Mouse (Mus musculus) macrophage (primary cell): ENCODE measurements around the gene Rbm6. TPM values are rescaled to one million over a fixed set of nuclear protein-coding genes. Genes with fewer than 3 reads are reported as not detected.

ENCODE experiments used
- H3K27ac ChIP-seq: fragments of 350-480 bp; formaldehyde crosslinking; 2 replicates; pipeline ENCODE4 v1.9.0; 2021
- H3K36me3 ChIP-seq: fragments of 350-480 bp; formaldehyde crosslinking; 2 replicates; pipeline ENCODE4 v1.9.0; 2021; ENCODE audit errors: inconsistent target
- H3K4me3 ChIP-seq: fragments of 350-480 bp; formaldehyde crosslinking; 2 replicates; pipeline ENCODE4 v1.9.0; 2021; ENCODE audit errors: inconsistent target
- H3K79me2 ChIP-seq: fragments of 350-480 bp; formaldehyde crosslinking; 2 replicates; pipeline ENCODE4 v1.9.0; 2021; ENCODE audit errors: inconsistent target
- WGBS: methylation state at CpG from one replicate; pipeline ENCODE4 v1.1.7; 2026; ENCODE audit warnings: inconsistent platforms; ENCODE audit not compliant: missing documents; 5-methylcytosine and 5-hydroxymethylcytosine counted together
- polyA plus RNA-seq: library from polyadenylated mRNA; stranded (reverse); fragments of 250-400 nt; gene quantifications from 3 replicates; pipeline ENCODE4 v1.2.4, GENCODE M21; 2018; ENCODE audit warnings: inconsistent platforms

The Rbm6 gene
- polyA plus RNA-seq, 1 experiment from 2014 or later = 90.8 TPM

GRCm38 (mm10) chr9:107838869-107839268 is 34.2 kb downstream of the Rbm6 start:
- WGBS = 100% methylated on average over 1 of the region's 1 CpGs
- Histone ChIP-seq H3K27ac (no peak overlapping the region), H3K4me3 (no peak overlapping the region), H3K79me2 (no peaks in the 10 kb centered on the region), H3K36me3 (peaks cover 11% of the 10 kb centered on the region; the same call in 1 of the 2 replicates)

GRCm38 (mm10) chr9:107833826-107834225 is 39.2 kb downstream of the Rbm6 start:
- Histone ChIP-seq H3K4me3 (no peak overlapping the region), H3K36me3 (peaks cover 16% of the 10 kb centered on the region; the same call in 1 of the 2 replicates)
- WGBS = 32% methylated on average over 3 of the region's 3 CpGs

GRCm38 (mm10) chr9:107831765-107832164 is 41.3 kb downstream of the Rbm6 start:
- Histone ChIP-seq H3K36me3 (peaks cover 21% of the 10 kb centered on the region), H3K79me2 (no peaks in the 10 kb centered on the region), H3K4me3 (no peak overlapping the region), H3K27ac (no peak overlapping the region)

More at GRCm38 (mm10) chr9:107833826-107834225, 39.2 kb downstream of the Rbm6 start:
- Histone ChIP-seq H3K79me2 (no peaks in the 10 kb centered on the region), H3K27ac (no peak overlapping the region)

GRCm38 (mm10) chr9:107812132-107812531 is 60.9 kb downstream of the Rbm6 start:
- Histone ChIP-seq H3K4me3 (no peak overlapping the region), H3K79me2 (no peaks in the 10 kb centered on the region), H3K27ac (no peak overlapping the region), H3K36me3 (0 out of 2 replicates have a peak, but pooled peaks cover 13% of the 10 kb centered on the region)
- no CpG with 5 or more reads among the region's 1 CpGs for WGBS

GRCm38 (mm10) chr9:107810985-107811384 is 62.1 kb downstream of the Rbm6 start:
- Histone ChIP-seq H3K4me3 (no peak overlapping the region), H3K27ac (no peak overlapping the region), H3K79me2 (no peaks in the 10 kb centered on the region), H3K36me3 (0 out of 2 replicates have a peak, but pooled peaks cover 13% of the 10 kb centered on the region)
- 100% methylated on average over 2 of the region's 2 CpGs for WGBS

GRCm38 (mm10) chr9:107791714-107792113 is 81.3 kb downstream of the Rbm6 start:
- WGBS = 85% methylated on average over 6 of the region's 6 CpGs
- Histone ChIP-seq H3K27ac (no peak overlapping the region), H3K4me3 (no peak overlapping the region), H3K79me2 (no peaks in the 10 kb centered on the region), H3K36me3 (peaks cover 51% of the 10 kb centered on the region; the same call in 1 of the 2 replicates)

GRCm38 (mm10) chr9:107782536-107783203 is 90.4 kb downstream of the Rbm6 start:
- WGBS = 71% methylated on average over 11 of the region's 11 CpGs
- H3K36me3 ChIP-seq = peaks cover 68% of the 10 kb centered on the region

GRCm38 (mm10) chr9:107776809-107777208 is 96.2 kb downstream of the Rbm6 start:
- peaks cover 69% of the 10 kb centered on the region for H3K36me3 ChIP-seq
- no peak overlapping the region for H3K27ac ChIP-seq
- no peak overlapping the region for H3K4me3 ChIP-seq
- no peaks in the 10 kb centered on the region for H3K79me2 ChIP-seq

More at GRCm38 (mm10) chr9:107782536-107783203, 90.4 kb downstream of the Rbm6 start:
- Histone ChIP-seq H3K27ac (no peak overlapping the region), H3K79me2 (no peaks in the 10 kb centered on the region), H3K4me3 (no peak overlapping the region)

GRCm38 (mm10) chr9:107774411-107774810 is 98.6 kb downstream of the Rbm6 start:
- Histone ChIP-seq H3K4me3 (no peak overlapping the region), H3K27ac (no peak overlapping the region), H3K79me2 (peaks cover 14% of the 10 kb centered on the region), H3K36me3 (peaks cover 53% of the 10 kb centered on the region)
- WGBS = 93% methylated on average over 3 of the region's 3 CpGs

- Histone ChIP-seq H3K27ac (no peak overlapping the region), H3K36me3 (peaks cover 55% of the 10 kb centered on the region), H3K4me3 (no peak overlapping the region), H3K79me2 (peaks cover 40% of the 10 kb centered on the region)
- WGBS = 85% methylated on average over 2 of the region's 2 CpGs
These were observed 101.3 kb downstream of the Rbm6 start for GRCm38 (mm10) chr9:107771782-107772181.

GRCm38 (mm10) chr9:107770374-107771290 is 102.4 kb downstream of the Rbm6 start, which contains the start of gene Rbm5:
Gene Rbm5, minus strand, starts transcription at chr9:107770996.
- Histone ChIP-seq H3K27ac (peak within 1 kb of the TSS; percentile 96), H3K36me3 (peaks cover 55% of the 10 kb centered on the region), H3K4me3 (peak within 1 kb of the TSS; percentile 87), H3K79me2 (peaks cover 52% of the 10 kb centered on the region)
- under 1% methylated on average over 54 of the region's 60 CpGs for WGBS

- 0% methylated on average over 9 of the region's 9 CpGs for WGBS
- Histone ChIP-seq H3K79me2 (peaks cover 58% of the 10 kb centered on the region), H3K27ac (peak overlapping the region; percentile 96), H3K4me3 (peak overlapping the region; percentile 87), H3K36me3 (peaks cover 55% of the 10 kb centered on the region)
These were observed 103.0 kb downstream of the Rbm6 start for GRCm38 (mm10) chr9:107770037-107770373.

GRCm38 (mm10) chr9:107769445-107770000 is 103.5 kb downstream of the Rbm6 start:
- Histone ChIP-seq H3K36me3 (peaks cover 55% of the 10 kb centered on the region), H3K4me3 (peak overlapping the region; percentile 87), H3K79me2 (peaks cover 63% of the 10 kb centered on the region), H3K27ac (peak overlapping the region; percentile 96)
- WGBS = 2% methylated on average over 4 of the region's 4 CpGs

- H3K36me3 ChIP-seq = peaks cover 54% of the 10 kb centered on the region
- H3K4me3 ChIP-seq = peak overlapping the region; percentile 87; the same call in 1 of the 2 replicates
- no peak overlapping the region for H3K27ac ChIP-seq
- WGBS = 80% methylated on average over 5 of the region's 5 CpGs
- peaks cover 70% of the 10 kb centered on the region for H3K79me2 ChIP-seq
These were observed 104.2 kb downstream of the Rbm6 start for GRCm38 (mm10) chr9:107768851-107769250.
